Mouse (Mus musculus) MN1 (cell line): Measurements from ENCODE around the gene Cartpt.
"Not testable (repeated sequence)": the region's sequence is repeated elsewhere in the genome, so short reads cannot be mapped to it uniquely, and the experiment has no call there.

ENCODE experiments used
- DNase-seq: peaks from one replicate; pipeline ENCODE4 v3.0.0-alpha.2; 2016; ENCODE audit warnings: low spot score

Gene Cartpt

GRCm38 (mm10) chr13:99855229-99855628, 45.7 kb downstream of the Cartpt start:
- DNase-seq: no peak

DNA sequence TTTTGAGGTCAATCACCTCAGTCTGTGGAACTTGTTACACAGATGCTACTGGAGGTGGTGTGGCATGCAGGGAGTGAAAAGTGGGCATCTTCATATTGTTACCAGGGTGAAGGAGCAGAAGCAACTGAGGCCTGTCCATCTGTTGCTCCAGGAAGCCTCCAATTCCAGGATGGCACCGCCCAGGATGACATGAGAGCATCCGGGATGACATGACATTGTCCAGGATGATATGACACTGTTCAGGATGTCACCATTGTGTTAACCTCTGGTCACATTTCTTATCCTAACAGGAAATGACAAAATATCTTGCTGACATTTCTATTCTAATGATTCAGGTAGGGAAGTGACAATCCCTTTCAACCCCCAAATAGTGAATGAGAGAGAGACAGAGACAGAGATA, 47.8 kb downstream of the Cartpt start:
- no peak for DNase-seq

DNA sequence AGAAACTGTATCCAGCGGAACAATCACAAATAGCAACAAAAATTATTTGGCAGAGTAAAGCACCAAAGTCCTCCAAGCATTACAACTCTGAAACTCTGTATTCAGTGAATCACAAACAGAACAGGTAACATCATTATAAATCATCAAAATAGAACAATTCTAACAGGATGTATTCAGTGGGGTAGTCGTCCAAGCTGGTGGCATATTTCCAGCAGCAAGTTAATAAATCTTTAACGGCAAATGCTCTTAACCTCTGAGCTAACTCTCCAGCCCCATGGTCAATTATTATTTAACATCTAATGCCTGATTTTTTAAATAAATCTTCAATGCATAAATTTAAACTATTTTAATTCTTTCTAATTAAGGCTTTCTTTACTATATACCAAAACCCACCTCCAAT, 48.5 kb downstream of the Cartpt start:
- not testable (repeated sequence) for DNase-seq

- no peak for DNase-seq
Observed at GRCm38 (mm10) chr13:99851026-99851425, 49.9 kb downstream of the Cartpt start.

DNA sequence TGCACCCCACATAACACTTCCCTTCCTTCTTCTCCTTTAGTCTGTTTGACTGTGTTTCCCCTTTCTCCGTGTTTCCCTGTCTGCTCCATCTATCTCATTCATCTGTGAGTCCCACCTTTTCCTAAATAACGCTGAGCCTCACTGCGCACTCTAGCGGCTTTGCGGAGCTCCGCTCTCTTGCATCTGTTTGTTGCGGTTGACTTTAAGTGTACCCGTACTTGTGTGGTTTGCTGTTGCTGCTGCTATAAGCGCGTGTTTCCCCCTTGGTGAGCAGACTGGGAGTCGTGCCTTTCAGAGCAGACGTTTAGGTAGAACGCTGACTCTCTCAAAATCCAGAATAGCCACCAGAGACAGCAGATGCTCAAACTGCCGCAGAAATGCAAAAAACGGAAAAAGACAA, 51.3 kb downstream of the Cartpt start:
- DNase-seq: no peak
